Mouse (Mus musculus) gastrocnemius, adult 2 months (tissue): ENCODE data around the gene Wdr47. TPM values are rescaled to one million over a fixed set of nuclear protein-coding genes. Genes with fewer than 3 reads are reported as not detected.
"Not testable (repeated sequence)": the region's sequence is repeated elsewhere in the genome, so short reads cannot be mapped to it uniquely, and the experiment has no call there.

Experiments used
- DNase-seq: peaks from one replicate; pipeline ENCODE4 v3.0.0; 2022
- H3K27ac ChIP-seq: fragments of 200-600 bp; 2 replicates; pipeline ENCODE4 v1.8.1; 2022; ENCODE audit warnings: mild to moderate bottlenecking
- H3K4me3 ChIP-seq: fragments of 200-600 bp; 2 replicates; pipeline ENCODE4 v1.8.1; 2022; ENCODE audit warnings: mild to moderate bottlenecking, moderate library complexity
- CTCF ChIP-seq: fragments of 200-600 bp; IDR thresholded peaks from 2 replicates; pipeline ENCODE4 v1.8.1; 2022; ENCODE audit warnings: antibody characterized with exemption, mild to moderate bottlenecking, moderate library complexity
- intact Hi-C: fragments of 180-260 bp; cut with DNase I; formaldehyde crosslinking; loops from one replicate; pipeline ENCODE4 v1.15.1; 2025
- total RNA-seq, 2 experiments: library from RNA; stranded (reverse); gene quantifications; 2 replicates each; pipeline ENCODE4 v1.2.3; 2021

Wdr47 gene
- total RNA-seq, 2 experiments from 2014 or later, result 4.9 to 6.3 TPM

GRCm38 (mm10) chr3:108571443-108572294 is 19.4 kb upstream of the Wdr47 start, which contains the start of gene Taf13:
Gene Taf13 (plus strand): TSS chr3:108571698.
- Histone ChIP-seq H3K27ac (peak within 1 kb of the TSS; percentile 92), H3K4me3 (peak within 1 kb of the TSS; percentile 76)
- peak; percentile 97 for DNase-seq
- intact Hi-C loops, result no loop called here
- no peak for TF ChIP-seq CTCF

DNA sequence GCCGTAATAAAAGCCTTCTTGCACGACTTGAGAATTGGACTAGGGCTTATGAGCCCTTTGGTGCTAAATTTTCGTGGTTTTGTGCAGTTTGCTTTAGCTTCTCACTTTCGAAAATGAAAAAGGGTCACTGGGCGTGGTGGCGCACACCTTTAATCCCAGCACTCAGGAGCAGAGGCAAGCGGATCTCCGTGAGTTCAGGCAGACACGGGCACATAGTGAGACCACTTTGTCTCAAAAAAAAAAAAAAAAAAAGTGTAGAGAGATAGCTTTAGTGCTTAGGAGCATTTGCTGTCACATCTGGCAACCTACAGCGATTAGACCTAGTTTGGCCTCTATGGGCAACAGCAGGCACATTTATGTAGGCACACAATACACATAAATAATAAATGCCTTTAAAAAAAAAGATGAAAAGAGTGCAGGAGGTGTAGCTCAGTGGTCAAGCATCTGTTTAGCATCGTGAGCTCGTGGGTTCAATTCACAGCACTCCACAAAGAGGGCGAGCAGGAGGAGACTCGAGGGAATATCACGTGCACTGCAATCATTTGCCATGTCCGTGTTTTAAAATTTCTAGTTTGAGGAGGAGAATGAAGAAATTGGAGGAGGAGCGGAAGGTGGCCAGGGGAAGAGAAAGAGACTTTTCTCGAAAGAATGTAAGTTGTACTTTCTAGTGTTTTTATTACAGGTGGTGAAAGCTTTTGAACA is 18.6 kb upstream of the Wdr47 start:
- H3K27ac ChIP-seq, result peak overlapping the region; percentile 92
- intact Hi-C loops, result no loop called here
- DNase-seq, result no peak
- peak overlapping the region; percentile 76 for H3K4me3 ChIP-seq
- no peak for TF ChIP-seq CTCF

- DNase-seq, result no peak
- intact Hi-C loops, result no loop called here
- H3K4me3 ChIP-seq, result no peak overlapping the region
- no peak overlapping the region for H3K27ac ChIP-seq
- TF ChIP-seq CTCF, result no peak
Observed at GRCm38 (mm10) chr3:108574018-108574417, 17.1 kb upstream of the Wdr47 start.

DNA sequence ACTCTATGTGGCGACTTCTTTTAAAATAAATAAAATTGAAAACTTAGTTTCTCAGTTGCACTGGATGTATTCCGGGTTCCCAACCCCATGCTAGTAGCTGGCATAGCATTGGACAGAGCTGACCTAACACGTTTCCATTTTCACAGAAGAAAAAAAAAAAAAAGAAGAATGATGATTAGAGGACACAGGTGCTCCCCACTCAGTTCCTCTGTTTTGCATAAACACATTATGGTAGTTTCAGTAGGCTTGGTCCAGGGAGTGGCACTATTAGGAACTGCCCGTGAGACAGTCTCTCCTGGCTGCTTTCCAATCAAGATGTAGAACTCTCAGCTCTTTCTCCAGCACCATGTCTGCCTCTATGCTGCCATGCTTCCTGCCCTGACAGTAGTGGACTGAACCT is 6.5 kb upstream of the Wdr47 start:
- Histone ChIP-seq H3K4me3 (no peak overlapping the region), H3K27ac (no peak overlapping the region)
- intact Hi-C loops, result no loop called here
- TF ChIP-seq CTCF, result no peak
- no peak for DNase-seq

GRCm38 (mm10) chr3:108588446-108588845 is 2.6 kb upstream of the Wdr47 start:
- no peak overlapping the region for H3K27ac ChIP-seq
- no peak for DNase-seq
- no peak for TF ChIP-seq CTCF
- H3K4me3 ChIP-seq, result no peak overlapping the region
- intact Hi-C loops, result no loop called here

DNA sequence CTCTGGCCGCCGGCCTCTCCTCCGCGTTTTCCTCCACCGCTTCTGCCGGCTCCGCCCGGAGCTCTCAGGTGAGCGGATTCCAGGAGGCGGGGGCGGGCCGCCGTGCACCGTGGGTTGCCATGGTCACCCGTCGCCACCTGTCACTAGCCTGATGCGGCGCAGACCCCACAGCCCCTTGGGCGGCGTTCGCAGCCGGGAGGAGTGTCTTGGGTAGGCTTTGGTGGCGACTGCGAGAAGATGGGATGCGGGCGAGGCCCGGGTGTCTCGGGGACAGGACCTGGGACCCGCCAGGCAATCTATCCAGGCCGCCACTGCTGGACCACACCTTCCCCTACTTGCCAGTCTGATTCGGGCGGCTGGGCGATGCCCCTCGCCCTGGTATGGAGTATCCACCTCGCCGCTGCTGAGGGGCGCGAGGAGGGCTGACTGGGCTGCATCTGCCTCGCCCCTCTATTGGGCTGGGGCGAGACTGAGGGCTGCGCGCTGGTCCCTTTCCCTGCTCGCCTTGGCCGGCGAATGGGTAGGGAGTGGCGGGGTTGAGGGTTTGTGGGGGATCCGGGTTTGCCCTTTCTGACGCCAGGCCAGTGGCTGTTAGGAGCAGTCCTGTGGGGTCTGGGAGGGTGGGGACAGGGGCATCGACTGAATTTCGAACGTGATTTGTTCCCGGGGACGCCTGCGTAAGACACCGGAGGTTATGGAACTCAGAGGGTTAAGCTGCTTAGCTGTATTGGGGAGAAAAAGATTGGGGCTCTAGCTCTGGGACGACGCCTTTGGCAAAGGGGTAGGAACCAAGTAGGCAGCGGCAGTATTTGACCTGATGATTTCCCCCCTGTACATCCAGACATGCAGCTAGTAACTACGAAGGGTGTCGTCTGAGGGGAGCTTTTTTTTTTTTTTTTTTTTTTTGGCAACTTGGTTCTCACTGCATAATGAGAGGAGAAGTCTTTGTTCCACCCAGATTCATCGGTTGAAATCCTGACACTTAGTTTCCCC is 747 bp downstream of the Wdr47 start:
- DNase-seq, result no peak
- intact Hi-C loops, result no loop called here
- peak overlapping the region; percentile 90 for H3K27ac ChIP-seq

DNA sequence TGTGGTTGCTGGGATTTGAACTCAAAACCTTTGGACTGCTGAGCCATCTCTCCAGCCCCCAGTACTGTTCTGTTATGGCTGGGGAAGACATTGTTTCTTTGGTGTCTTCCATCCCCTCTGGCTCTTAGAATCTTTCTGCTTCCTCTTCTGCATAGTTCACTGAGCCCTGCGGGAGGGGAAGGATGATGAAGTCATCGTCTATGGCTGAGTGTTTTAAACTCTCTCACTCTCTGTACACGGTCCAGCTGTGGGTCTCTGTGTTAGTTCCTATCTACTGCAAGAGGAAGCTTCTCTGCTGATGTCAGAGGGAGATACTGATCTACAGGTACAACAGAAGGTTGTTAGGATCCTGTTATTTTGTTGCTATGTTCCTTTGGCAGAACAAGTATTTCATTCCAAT is 17.8 kb downstream of the Wdr47 start:
- no peak overlapping the region for H3K27ac ChIP-seq
- TF ChIP-seq CTCF, result no peak
- intact Hi-C loops, result no loop called here
- no peak overlapping the region for H3K4me3 ChIP-seq
- no peak for DNase-seq

More for the DNA sequence above, 747 bp downstream of the Wdr47 start:
- TF ChIP-seq CTCF, result no peak
- H3K4me3 ChIP-seq, result peak overlapping the region; percentile 85

DNA sequence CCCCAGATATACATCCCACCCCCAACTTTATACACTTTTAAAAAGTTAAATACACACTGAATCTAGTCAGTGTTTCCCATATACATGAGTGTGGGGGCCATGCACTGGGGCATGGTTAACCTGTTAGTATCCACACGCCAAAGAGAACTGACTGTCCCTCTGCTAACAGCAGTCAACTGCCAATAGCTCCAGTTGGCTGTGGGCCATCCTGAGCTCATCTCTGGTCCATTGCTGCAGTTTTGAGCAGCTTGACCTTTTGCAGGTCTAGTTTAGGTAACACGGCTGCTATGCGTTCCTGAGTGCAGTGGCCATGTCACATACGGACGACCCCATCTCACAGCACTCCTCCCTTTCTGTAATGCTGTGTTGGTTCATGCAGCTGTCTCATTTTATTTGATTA is 43.7 kb downstream of the Wdr47 start:
- Histone ChIP-seq H3K4me3 (no peak overlapping the region), H3K27ac (no peak overlapping the region)
- no peak for TF ChIP-seq CTCF
- peak; percentile 31 for DNase-seq
- intact Hi-C loops, result no loop called here

- Histone ChIP-seq H3K27ac (no peak overlapping the region), H3K4me3 (no peak overlapping the region)
- no peak for DNase-seq
- no peak; the same call in 1 of the 2 replicates for TF ChIP-seq CTCF
- intact Hi-C loops, result no loop called here
Observed at GRCm38 (mm10) chr3:108639412-108639811, 48.3 kb downstream of the Wdr47 start.

- TF ChIP-seq CTCF, result no peak
- DNase-seq, result no peak
- intact Hi-C loops, result no loop called here
- Histone ChIP-seq H3K4me3 (no peak overlapping the region), H3K27ac (no peak overlapping the region)
Observed at GRCm38 (mm10) chr3:108640998-108641397, 49.9 kb downstream of the Wdr47 start.

DNA sequence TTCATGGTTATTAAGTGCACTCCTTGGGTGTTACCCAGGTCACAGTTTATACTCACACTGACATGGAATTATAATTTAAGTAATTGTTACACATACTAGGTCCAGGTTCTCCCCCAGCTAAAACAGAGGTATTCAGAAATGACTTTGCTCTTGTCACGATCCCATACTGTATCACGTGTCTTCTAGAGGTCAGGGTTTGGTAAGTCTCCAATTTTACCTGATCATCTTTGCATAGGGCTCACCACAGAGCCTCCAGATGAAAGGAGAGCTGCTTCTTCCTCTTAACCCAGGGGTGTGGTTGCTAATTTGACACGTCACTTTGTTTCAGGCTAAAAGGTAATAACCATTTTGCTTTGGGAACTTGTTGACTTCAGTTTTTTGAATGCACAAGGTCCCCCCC is 53.8 kb downstream of the Wdr47 start:
- no peak for TF ChIP-seq CTCF
- no peak overlapping the region for H3K27ac ChIP-seq
- intact Hi-C loops, result no loop called here
- no peak for DNase-seq
- H3K4me3 ChIP-seq, result no peak overlapping the region

DNA sequence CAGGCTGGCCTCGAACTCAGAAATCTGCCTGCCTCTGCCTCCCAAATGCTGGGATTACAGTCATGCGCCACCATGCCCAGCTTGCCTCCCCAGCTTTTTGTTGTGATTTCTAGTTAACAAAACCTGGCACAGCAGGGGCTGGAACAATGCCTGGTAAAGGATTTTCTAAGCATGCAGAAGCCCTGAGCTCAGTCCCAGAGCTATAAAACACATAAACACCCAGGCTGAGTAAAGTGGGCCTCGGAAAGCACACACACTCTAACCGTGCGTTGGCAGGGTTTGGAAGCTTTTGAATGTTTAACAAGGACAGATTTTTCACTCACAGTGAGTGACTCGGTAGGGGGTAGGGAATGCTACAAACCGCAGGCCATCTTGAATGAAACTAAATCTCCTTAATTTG is 55.0 kb downstream of the Wdr47 start:
- DNase-seq, result no peak
- H3K27ac ChIP-seq, result no peak overlapping the region
- intact Hi-C loops, result no loop called here
- no peak overlapping the region for H3K4me3 ChIP-seq
- no peak for TF ChIP-seq CTCF

DNA sequence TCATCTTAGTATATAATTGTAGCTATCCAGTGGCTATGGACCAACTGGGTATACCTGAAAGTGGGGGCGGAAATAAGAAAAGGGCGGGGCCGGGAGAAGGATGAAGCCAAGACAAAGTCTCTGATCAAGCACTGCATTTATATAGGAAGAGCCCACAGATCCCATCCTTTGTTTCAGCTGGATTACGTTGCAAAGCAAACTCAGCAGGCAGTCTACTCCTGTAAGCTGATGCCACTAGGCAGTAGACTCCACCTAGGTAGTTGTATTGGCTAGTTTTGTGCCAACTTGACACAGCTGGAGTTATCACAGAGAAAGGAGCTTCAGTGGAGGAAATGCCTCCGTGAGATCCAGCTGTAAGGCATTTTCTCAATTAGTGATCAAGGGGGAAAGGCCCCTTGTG is 56.6 kb downstream of the Wdr47 start:
- H3K4me3 ChIP-seq, DNase-seq, intact Hi-C loops, H3K27ac ChIP-seq: not testable (repeated sequence)
